Mouse (Mus musculus) layer of hippocampus, postnatal 14 days (tissue): ENCODE results near the gene Zdhhc8. TPM values are rescaled to one million over a fixed set of nuclear protein-coding genes. Genes with fewer than 3 reads are reported as not detected.
"Not testable (repeated sequence)": the region's sequence is repeated elsewhere in the genome, so short reads cannot be mapped to it uniquely, and the experiment has no call there.

Source experiments
- DNase-seq, 2 experiments: peaks; one replicate each; pipeline ENCODE4 v3.0.0; 2021 to 2022; ENCODE audit warnings: low spot score in 2 of 2, mixed read lengths in 1 of 2
- total RNA-seq, 2 experiments: library from RNA; stranded (reverse); gene quantifications; 2 replicates each; pipeline ENCODE4 v1.2.3; 2021

Zdhhc8 gene
- total RNA-seq, 2 experiments from 2014 or later = 84.1 to 84.6 TPM

- no peak for DNase-seq
Measured at GRCm38 (mm10) chr16:18200062-18200461, 34.9 kb downstream of the Zdhhc8 start.

- no peak for DNase-seq
Measured at GRCm38 (mm10) chr16:18198365-18199098, 36.4 kb downstream of the Zdhhc8 start.

GRCm38 (mm10) chr16:18197881-18198280 lies 37.1 kb downstream of the Zdhhc8 start:
- DNase-seq = no peak

GRCm38 (mm10) chr16:18195561-18195960 lies 39.4 kb downstream of the Zdhhc8 start:
- DNase-seq = not testable (repeated sequence)

GRCm38 (mm10) chr16:18195068-18195467 lies 39.9 kb downstream of the Zdhhc8 start:
- DNase-seq = peak; percentile 48 to 55

- no peak for DNase-seq
Measured at GRCm38 (mm10) chr16:18194208-18194985, 40.5 kb downstream of the Zdhhc8 start.

GRCm38 (mm10) chr16:18191006-18191405 lies 43.9 kb downstream of the Zdhhc8 start:
- no peak for DNase-seq

- no peak for DNase-seq
Measured at GRCm38 (mm10) chr16:18187221-18187620, 47.7 kb downstream of the Zdhhc8 start.

GRCm38 (mm10) chr16:18186798-18187197 lies 48.1 kb downstream of the Zdhhc8 start:
- no peak for DNase-seq

GRCm38 (mm10) chr16:18185715-18186449 lies 49.1 kb downstream of the Zdhhc8 start:
- DNase-seq = no peak

- no peak for DNase-seq
Measured at GRCm38 (mm10) chr16:18182766-18183165, 52.2 kb downstream of the Zdhhc8 start.

- no peak for DNase-seq
Measured at GRCm38 (mm10) chr16:18181398-18181797, 53.5 kb downstream of the Zdhhc8 start.

GRCm38 (mm10) chr16:18179591-18179990 lies 55.3 kb downstream of the Zdhhc8 start:
- DNase-seq = no peak

- DNase-seq = no peak
Measured at GRCm38 (mm10) chr16:18176758-18177157, 58.2 kb downstream of the Zdhhc8 start.

- no peak for DNase-seq
Measured at GRCm38 (mm10) chr16:18175817-18176541, 59.0 kb downstream of the Zdhhc8 start.

GRCm38 (mm10) chr16:18173788-18174187 lies 61.1 kb downstream of the Zdhhc8 start:
- DNase-seq = no peak

- DNase-seq = peak; percentile 34 to 46
Measured at GRCm38 (mm10) chr16:18173231-18173630, 61.7 kb downstream of the Zdhhc8 start.

- DNase-seq = peak; percentile 84 to 89
Measured at GRCm38 (mm10) chr16:18172266-18172855, 62.6 kb downstream of the Zdhhc8 start.
